Mouse (Mus musculus) stomach, postnatal 0 days (tissue): ENCODE measurements at regions not wholly inside any gene's neighbourhood (a gene's known extent, or its start where the extent isn't known, plus 50 kb on each side); places are given as distances from the start of the nearest gene placed in this dataset.

Experiments
- CTCF ChIP-seq: IDR thresholded peaks from 2 replicates; pipeline ENCODE4 v1.5.1; 2016; ENCODE audit warnings: antibody characterized with exemption, low read depth, mild to moderate bottlenecking, moderate library complexity
- EP300 ChIP-seq: optimal IDR thresholded peaks from 2 replicates; pipeline ENCODE3; 2016; ENCODE audit warnings: antibody characterized with exemption

- TF ChIP-seq CTCF (no peak), EP300 (no peak)
These were observed 418.1 kb downstream of the Sorl1 start for GRCm38 (mm10) chr9:41705972-41706371.
